Mouse (Mus musculus): ENCODE results near the gene Six5.

DNA sequence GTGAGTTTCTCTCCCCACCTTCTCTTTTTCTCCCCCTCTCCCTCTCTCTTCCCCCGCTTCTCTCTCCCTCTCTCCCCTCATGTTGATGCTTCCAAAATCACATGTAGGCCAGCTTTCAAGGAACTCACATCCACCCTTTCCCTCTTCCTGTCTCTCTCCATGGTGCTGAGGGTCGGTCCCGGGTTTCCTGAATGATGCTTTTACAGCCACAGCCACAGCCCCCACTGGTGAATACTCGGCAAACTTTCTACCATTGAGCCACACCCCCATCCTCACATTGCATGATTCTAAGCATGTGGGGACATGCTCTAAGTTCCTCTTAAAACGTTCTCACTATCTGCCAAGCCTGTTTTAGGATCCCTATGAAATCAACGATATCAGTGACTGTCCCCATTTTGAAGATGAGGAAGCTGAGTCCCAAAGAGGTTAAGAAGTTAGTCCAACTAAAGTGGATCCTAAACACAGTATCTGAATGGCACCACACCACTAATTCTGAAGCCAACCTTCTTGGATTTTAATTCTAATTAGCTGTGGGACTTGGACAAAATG lies 53.2 kb downstream of the Six5 start:
- TF ChIP-seq POLR2A (IDR thresholded peaks at IDR 0.05; ENCODE audit: extremely low read depth, insufficient read depth, low read length), result no peak
- TF ChIP-seq CTCF (IDR thresholded peaks at IDR 0.05; ENCODE audit: extremely low read depth, insufficient read depth, low read length), result no peak
